Comparison of ENCODE assay signal across 22 mouse cellular contexts in genomic region chr7:46352748-46353147, GRCm38 (mm10). TPM values are rescaled to one million over a fixed set of nuclear protein-coding genes. Genes with fewer than 3 reads are reported as not detected.
"Had no signal": no experiment of that assay in that cellular context is flagged by ENCODE, and none has a peak within 500 bp of the region (broad histone marks: within the 10 kb centered on the region; RNA-seq: fewer than 3 reads in every experiment).

No protein-coding gene starts in this region.

- DNase-seq: kidney, adult 2 months; kidney, postnatal 25 days; layer of hippocampus, postnatal 36 days; liver, embryonic 13.5 days; lung, adult 2 months; lung, postnatal 14 days; lung, postnatal 4 days; midbrain, embryonic 14.5 days; right cerebral cortex, postnatal 25 days; spleen, adult 18-20 months; thymus, postnatal 36 days had no signal

- H3K27ac ChIP-seq: kidney, postnatal 0 days; liver, embryonic 13.5 days; neural tube, embryonic 12.5 days; neural tube, embryonic 15.5 days had no signal

- ATAC-seq: intestine, postnatal 0 days had no signal

- H3K4me3 ChIP-seq: liver, embryonic 13.5 days; neural tube, embryonic 12.5 days; neural tube, embryonic 15.5 days had no signal

- H3K9me3 ChIP-seq: liver, embryonic 13.5 days; neural tube, embryonic 12.5 days; neural tube, embryonic 15.5 days had no signal

- H3K9ac ChIP-seq: liver, embryonic 13.5 days; neural tube, embryonic 12.5 days; neural tube, embryonic 15.5 days had no signal

- H3K4me1 ChIP-seq: liver, embryonic 13.5 days had no signal

- H3K4me2 ChIP-seq: liver, embryonic 13.5 days; midbrain, embryonic 11.5 days; neural tube, embryonic 12.5 days; neural tube, embryonic 15.5 days had no signal

- H3K36me3 ChIP-seq: liver, embryonic 13.5 days; neural tube, embryonic 12.5 days; neural tube, embryonic 15.5 days had no signal

RNA-seq across cellular contexts. Expression of gene Myod1, which starts 23.5 kb away (rescaled TPM):
- total RNA-seq: layer of hippocampus, postnatal 10 days; layer of hippocampus, postnatal 36 days; liver, adult 2 months; megakaryocyte progenitor cell, adult 5-6 weeks; megakaryocyte-erythroid progenitor cell, adult 5-6 weeks had no signal
- polyA plus RNA-seq: intestine, postnatal 0 days; kidney, postnatal 0 days; large intestine, adult 2 months; liver, adult 2 months; midbrain, embryonic 11.5 days; midbrain, embryonic 14.5 days had no signal

RNA-seq across cellular contexts. Expression of gene Kcnc1, which starts 43.5 kb away (rescaled TPM):
- polyA plus RNA-seq: kidney, embryonic 14.5 days; liver, adult 2 months had no signal
